Comparison of ENCODE assay signal across 8 mouse cellular contexts in genomic region chrX:13041630-13042129, GRCm38 (mm10). TPM values are rescaled to one million over a fixed set of nuclear protein-coding genes. Genes with fewer than 3 reads are reported as not detected.
A peak's percentile ranks its signal among the peaks of the same experiment; 100 is the strongest.
DNase-seq lines count a peak whose midpoint lies in the region; ATAC-seq and TF ChIP-seq lines count a peak whose summit lies in the region.

No protein-coding gene starts in this region.

- no peaks in the 10 kb centered on the region for H3K9me3 ChIP-seq in megakaryocyte, embryonic 14.5 days

- no peaks in the 10 kb centered on the region for H3K4me1 ChIP-seq in cortical plate, adult 2 months (ENCODE audit: control insufficient read depth, insufficient read depth, low read length)
- H3K4me1 ChIP-seq in megakaryocyte, embryonic 14.5 days: peaks cover 12% of the 10 kb centered on the region; the same call in 1 of the 2 replicates

- H3K27me3 ChIP-seq in megakaryocyte, embryonic 14.5 days (replicated peaks): peaks cover 6% of the 10 kb centered on the region

- peaks cover 17% of the 10 kb centered on the region for H3K36me3 ChIP-seq in megakaryocyte, embryonic 14.5 days (replicated peaks; ENCODE audit: low read length)

- peak; percentile 98 for ATAC-seq in activated CD4-positive, CD25-positive, alpha-beta regulatory T cell, adult 4 months

- no peak for TF ChIP-seq CTCF in cortical plate, adult 2 months (IDR thresholded peaks at IDR 0.05; ENCODE audit: extremely low read depth, insufficient read depth, low read length)

- DNase-seq in gastrocnemius, adult 8-10 months (ENCODE audit: low spot score in 2 of 2): peak; percentile 88 to 91
- DNase-seq in hindlimb bud, embryonic 11.5 days (ENCODE audit: extremely low spot score, low read depth, low spot score): peak; percentile 50
- peak; percentile 69 to 91 for DNase-seq in left cerebral cortex, adult 8-10 months (ENCODE audit: low spot score in 2 of 2)
- peak; percentile 91 to 93 for DNase-seq in right cerebral cortex, postnatal 10 days (ENCODE audit: low spot score in 2 of 2)
- DNase-seq in urinary bladder, postnatal 25 days (ENCODE audit: low spot score): peak; percentile 80

- H3K27ac ChIP-seq in cortical plate, adult 2 months (ENCODE audit: insufficient read depth, low read length): peak overlapping the region; percentile 24; the same call in 1 of the 2 replicates

- H3K4me3 ChIP-seq in cortical plate, adult 2 months (ENCODE audit: insufficient read depth, low read length): peak overlapping the region; percentile 51
- peak overlapping the region; percentile 91 for H3K4me3 ChIP-seq in megakaryocyte, embryonic 14.5 days (replicated peaks)

- TF ChIP-seq POLR2A in cortical plate, adult 2 months (IDR thresholded peaks at IDR 0.05; ENCODE audit: extremely low read depth, insufficient read depth, low read length): peak; percentile 77

RNA-seq across cellular contexts. Expression of gene Usp9x, which starts 29.6 kb away (rescaled TPM):
- 10 to 100 TPM; 27.6 to 31.0 TPM for polyA plus RNA-seq in activated CD4-positive, CD25-positive, alpha-beta regulatory T cell, adult 4 months (2017; shearing (Covaris generic))
- 47.8 and 53.8 TPM in 2 replicates for polyA plus RNA-seq in cortical plate, adult 2 months (2012; rRNA removed)
- 100 to 1,000 TPM; 141 to 212 (median 167) TPM for total RNA-seq in gastrocnemius, adult 8-10 months (2022)
- 100 to 1,000 TPM; 213 to 269 (median 245) TPM for total RNA-seq in left cerebral cortex, adult 8-10 months (2022)
- polyA plus RNA-seq in megakaryocyte, embryonic 14.5 days (2012; ENCODE audit: insufficient read depth, low replicate concordance): 0.97 TPM in 1 of 2 replicates, not detected in the other

Comparison
In these comparisons a context has a peak if more than half of its experiments do, and no peak if none do; other contexts are left out.
1. Peak in every context shown above with its lines: DNase-seq, ATAC-seq, H3K4me3 ChIP-seq and H3K27ac ChIP-seq.
2. RNA of gene Usp9x, which starts 29.6 kb away (polyA plus RNA-seq): 47.8 to 53.8 TPM in cortical plate, adult 2 months and 27.6 to 31.0 TPM in activated CD4-positive, CD25-positive, alpha-beta regulatory T cell, adult 4 months; 0.97 TPM in megakaryocyte, embryonic 14.5 days; every median in the first group is over 10 times any median in the second.